Mouse (Mus musculus) liver, adult 2 months (tissue): ENCODE measurements around the gene Aff3.

Experiments
- CTCF ChIP-seq: fragments of 200-500 bp; IDR thresholded peaks from 2 replicates; pipeline ENCODE4 v1.5.1; 2011; ENCODE audit warnings: low read depth, low read length, control low read depth
- POLR2A ChIP-seq: fragments of 200-500 bp; IDR thresholded peaks from 2 replicates; pipeline ENCODE4 v1.6.1; 2011; ENCODE audit warnings: low read length, control low read depth; ENCODE audit not compliant: insufficient read depth; ENCODE audit errors: extremely low read depth

DNA sequence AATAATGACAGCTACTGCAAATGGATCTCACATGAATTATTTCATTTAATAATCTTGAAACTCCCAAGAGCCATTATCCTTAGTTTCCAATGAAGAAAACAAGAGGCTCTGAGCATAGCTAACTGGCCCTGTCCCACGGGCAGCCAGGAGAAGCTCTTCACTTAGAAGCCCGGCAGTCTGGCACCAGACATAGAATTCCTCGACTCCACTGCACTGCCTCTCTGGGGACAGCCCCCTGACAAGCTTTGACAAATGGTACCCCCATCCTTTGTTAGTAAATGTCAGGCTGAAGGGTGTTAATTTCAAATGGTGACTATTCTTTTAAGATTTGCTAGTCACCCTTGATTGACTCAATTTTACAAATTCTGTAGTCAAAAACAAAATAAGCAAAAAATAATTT is 120.3 kb downstream of the Aff3 start:
- TF ChIP-seq CTCF (no peak), POLR2A (no peak)
